Mouse (Mus musculus): Measurements from ENCODE around the gene Foxd2.

Foxd2 gene

DNA sequence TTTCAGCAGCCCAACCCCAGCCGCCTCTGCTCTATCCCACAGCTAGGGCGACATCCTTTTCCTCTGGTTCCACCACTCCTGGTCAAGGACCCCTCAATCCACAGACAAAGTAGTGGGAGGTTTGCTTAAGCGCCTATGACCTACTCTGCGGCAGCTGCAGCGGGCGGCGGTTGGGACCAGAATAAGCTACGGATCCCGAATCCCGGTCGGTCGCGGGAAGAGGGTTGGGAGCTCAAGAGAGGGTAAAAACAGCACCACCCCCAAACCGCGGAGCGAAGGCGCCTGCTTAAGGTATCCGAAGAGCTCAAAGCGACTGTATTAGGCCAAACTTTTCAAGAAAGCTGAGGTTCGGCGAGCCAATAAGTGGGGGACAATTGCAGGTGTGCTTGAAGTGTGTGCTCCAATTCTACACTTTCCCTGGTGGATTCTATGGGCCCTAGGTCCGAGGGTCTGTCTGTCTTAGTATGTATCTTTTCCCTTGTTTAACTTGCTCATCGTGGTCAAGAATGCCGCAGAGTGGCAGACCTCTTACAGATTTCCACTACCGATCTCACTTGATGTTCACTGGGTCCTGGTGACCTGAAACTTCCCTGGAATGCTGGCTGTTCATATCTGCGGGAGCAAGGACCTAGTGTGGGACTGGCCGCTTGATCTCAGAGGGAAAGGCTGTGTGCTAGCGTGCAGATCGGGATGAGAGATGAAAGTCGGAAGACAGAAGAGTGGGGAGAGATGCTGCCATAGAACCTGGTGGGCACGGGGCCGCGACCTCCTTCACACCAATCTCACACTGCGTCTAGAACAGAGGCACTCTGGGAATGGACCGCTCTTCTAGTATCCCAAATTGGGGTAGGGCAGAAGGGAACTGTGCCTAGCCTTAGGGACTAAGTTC is 4.3 kb upstream of the Foxd2 start:
- no peak for DNase-seq (ENCODE audit: low spot score in 2 of 2)

DNA sequence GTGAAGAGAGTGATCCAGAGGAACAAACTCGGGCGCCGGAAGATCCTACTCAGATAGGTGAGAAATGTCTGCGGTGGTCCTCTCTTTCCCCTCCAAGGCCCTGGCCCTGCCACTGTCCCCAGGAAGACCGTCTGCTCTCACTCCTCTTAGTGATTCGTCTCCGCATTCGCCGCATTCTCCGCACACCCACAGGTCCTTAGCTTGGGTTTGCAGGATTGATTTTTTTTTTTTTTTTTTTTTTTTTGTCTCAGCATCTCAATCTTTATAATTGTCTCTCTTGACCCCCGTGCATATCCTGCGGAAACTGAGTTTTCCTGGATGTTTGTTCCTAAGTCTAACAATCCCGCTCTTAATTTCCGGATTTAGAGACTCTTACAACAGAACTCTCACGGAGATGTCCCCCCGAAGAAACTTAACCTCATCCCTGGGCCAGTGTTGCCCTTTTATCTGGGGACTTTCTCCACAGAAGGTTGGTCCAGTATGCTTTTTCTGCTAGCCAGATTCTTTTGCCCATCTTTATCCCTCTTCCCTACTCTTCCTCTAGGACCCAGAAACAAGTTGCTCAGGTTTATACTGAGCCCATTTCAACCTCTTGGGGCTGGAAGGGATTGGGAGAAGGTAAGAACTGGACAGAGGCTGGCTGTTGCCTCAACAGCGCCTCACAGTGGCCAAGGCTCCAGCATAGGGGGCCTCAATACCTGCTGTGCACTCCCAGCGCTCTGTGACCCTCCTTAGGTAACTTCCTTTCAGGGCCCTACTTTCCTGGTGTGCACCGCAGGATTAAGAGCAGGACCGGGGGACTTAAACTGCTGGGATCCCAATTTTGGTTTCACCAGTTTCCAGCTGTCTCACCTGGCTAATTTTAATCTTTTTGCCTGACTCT is 1.2 kb upstream of the Foxd2 start:
- DNase-seq (ENCODE audit: low spot score in 2 of 2), result peak in 1 of 2 experiments; percentile 60

DNA sequence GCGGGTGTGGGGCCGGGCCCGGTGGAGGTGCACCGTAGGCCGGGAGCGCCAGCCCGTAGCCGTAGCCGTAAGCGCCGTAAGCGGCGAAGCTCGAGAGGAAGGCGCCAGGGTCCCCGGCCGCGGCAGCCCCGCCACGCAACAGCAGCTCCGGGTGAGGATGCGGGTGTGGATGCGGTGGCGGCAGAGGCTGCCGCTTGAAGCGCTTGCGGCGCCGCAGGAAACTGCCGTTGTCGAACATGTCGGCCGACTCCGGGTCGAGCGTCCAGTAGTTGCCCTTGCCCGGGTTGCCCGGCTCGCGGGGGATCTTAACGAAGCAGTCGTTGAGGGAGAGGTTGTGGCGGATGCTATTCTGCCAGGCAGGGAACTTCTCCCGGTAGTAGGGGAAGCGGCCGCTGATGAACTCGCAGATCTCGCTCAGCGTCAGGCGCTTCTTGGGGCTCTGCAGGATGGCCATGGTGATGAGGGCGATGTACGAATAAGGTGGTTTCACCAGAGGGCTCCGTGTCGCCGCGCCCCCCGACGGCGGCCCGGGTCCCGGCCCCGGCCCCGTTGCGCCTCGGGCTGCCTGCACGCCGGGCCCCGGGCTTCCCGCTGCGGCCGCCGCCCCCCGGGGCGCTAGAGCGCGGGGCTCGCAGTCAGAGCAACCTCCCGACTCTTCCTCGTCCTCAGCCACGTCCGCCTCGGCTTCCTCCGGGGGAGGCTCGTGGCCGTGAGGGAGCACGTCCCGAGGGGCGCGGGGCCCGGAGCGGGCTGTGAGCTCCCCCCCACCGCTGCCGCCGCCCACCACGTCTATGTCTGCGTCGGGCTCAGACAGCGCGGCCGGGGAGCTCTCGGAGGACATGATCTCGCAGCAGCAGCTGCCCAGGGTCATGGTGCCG is 483 bp downstream of the Foxd2 start:
- DNase-seq (ENCODE audit: low spot score in 2 of 2), result peak; percentile 24 to 38

DNA sequence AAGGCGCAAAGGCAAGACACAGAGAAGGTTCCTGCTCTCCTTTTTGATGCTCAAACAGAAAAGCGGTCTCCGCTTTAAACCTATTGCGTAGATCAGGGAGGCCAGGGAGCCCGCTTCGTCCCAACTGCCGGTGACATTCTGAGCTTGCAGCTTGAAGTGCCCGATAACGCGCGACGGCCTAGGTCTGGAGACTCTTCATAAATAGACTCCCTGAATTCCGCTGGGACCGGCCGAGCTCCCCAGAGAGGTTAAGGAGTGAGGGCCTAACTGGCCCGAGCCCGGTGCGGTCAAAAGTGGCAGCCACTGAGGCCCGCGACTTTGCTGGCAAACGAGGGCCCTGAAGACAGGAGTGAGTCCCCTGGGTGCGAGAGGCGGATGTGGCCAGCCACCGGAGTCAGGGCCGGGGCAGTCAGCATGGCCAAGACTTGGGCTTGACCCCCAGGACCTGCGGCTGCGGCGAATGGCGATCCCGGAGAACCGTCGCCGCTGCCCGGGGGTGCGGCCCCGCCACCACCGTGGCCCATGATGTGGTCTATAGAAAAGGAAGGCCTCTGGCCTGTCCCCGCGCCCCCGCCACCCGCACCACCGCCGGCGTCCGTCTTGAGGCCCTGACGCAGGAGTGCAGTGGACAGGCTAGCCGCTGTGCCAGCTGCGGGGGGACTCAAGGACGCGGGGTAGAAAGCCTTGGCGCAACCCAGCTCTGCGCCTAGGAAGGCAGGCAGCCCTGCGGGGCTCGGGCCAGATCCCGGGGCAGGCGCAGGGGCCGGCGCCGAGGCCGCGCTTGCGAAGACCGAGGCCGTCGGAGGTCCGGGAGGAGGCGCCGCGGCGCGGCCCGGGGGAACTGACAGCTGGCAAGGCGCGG is 1.4 kb downstream of the Foxd2 start:
- peak in 1 of 2 experiments; percentile 23 for DNase-seq (ENCODE audit: low spot score in 2 of 2)

DNA sequence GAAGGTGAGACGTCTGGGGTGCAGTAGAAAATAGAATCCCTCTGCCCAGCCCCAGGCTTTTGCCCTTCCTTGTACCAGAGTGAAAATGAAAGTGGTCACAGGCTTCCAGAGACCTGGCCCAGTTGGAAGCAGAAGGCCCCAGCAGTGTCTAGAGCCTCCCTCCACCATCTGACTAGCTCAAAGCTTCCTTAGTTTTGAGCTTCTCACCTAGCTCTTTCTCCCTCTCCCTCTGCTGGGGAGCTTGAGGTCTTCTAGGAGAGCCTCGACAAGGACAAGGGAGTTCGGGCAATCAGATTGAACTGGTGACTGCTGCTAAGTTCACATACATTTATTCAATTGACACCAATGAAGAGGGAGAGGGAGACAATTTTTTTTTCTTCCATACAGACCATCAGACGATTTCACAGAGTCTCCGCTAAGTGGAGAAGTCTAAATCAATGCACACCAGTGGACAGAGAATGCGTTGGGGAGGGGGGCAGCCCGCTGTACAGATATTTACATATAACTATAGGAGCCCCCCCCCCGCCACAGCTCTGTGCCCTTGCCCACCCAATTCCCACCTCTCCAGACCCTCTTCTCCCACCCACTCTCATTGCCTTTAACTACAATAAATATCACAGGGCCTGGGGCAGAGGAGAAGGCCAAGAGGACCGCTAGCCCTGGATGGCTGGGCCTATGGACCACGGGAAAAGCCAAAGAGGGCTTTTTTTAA is 2.5 kb downstream of the Foxd2 start:
- no peak for DNase-seq (ENCODE audit: low spot score in 2 of 2)

- no peak for DNase-seq (ENCODE audit: low spot score in 2 of 2)
Observed at GRCm38 (mm10) chr4:114905501-114905900, 3.2 kb downstream of the Foxd2 start.

- DNase-seq (ENCODE audit: low spot score in 2 of 2), result no peak
Observed at GRCm38 (mm10) chr4:114903422-114903782, 5.3 kb downstream of the Foxd2 start.

GRCm38 (mm10) chr4:114902641-114903421 is 5.8 kb downstream of the Foxd2 start:
- no peak for DNase-seq (ENCODE audit: low spot score in 2 of 2)

- peak in 1 of 2 experiments; percentile 18 for DNase-seq (ENCODE audit: low spot score in 2 of 2)
Observed at GRCm38 (mm10) chr4:114901643-114902351, 6.9 kb downstream of the Foxd2 start.

DNA sequence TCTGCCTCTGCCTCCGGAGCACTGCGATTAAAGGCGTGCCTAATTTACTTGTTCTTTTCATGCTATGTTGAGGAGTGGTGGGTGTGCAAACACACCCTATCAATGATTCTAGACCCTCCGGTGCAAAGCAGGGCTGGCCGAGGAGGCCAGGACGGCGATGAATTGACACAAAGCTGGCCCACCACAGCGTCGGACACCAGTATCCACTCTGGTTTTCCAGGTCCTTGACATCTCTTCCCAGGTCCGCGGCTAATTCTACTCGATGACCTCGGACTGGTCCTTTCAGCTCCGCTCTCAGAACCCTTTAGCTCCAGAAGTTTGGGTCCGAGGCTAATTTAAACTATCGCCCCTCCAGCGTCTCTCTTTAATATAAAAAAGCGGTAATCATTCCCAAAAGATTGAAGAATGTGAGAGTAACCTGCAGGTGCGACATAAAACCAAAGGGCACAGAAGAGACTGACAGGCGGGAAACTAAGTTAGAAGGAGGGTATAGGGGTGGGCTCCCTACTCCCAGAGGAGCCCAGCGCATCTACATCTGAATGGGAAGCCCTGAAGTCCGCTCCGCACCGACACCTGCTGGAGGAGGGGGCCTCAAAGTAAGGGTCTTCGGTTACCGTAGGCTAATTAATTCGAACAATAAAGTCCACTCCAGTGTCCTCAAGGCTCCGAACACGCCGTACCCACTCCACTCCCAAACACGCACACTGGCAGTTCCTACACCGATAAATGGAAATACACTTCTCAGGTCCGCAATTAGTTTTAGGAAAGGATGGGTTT is 7.6 kb downstream of the Foxd2 start:
- DNase-seq (ENCODE audit: low spot score in 2 of 2), result no peak

GRCm38 (mm10) chr4:114899885-114900284 is 8.8 kb downstream of the Foxd2 start:
- DNase-seq (ENCODE audit: low spot score in 2 of 2), result no peak

DNA sequence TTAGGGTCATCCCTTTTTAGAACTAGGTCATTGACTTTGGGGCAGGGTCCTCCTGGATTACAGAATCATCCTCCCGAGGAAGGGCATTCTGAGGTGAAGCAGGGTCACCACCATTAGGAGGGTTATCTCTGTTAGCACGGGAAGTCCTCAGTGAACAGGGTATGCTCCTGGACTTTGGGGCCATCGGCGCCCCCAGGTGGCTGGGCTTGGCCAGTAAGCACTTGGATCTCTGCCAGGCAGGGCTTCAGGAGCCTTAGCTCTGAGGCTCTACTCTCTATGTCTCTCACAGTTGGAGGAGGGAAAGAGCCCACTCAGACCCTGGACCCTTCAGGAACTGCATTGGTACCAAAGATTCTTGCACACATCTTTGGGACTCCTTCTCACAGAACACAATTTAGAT is 10.8 kb downstream of the Foxd2 start:
- DNase-seq (ENCODE audit: low spot score in 2 of 2), result peak in 1 of 2 experiments; percentile 31

DNA sequence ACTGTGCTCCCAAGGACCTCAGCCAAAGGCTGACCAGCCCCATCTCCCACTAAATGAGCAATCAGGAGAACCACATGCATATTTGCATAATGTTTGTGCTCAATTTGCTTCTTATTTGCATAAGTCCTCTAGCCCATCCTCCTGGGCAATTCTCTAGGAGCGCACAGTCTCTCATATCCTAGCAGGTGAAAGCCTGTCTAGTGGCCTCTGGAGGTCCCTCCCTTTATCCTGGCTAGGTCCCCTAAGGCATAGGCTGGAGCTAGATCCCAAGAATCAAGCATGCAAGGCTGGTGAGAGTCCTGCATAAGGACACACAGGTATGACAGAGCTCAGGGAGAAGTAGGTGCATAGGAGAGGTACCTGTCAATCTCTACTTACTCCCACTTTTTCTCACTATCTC is 26.4 kb downstream of the Foxd2 start:
- DNase-seq (ENCODE audit: low spot score in 2 of 2), result no peak

- DNase-seq (ENCODE audit: low spot score in 2 of 2), result no peak
Observed at GRCm38 (mm10) chr4:114876441-114876972, 32.2 kb downstream of the Foxd2 start.

DNA sequence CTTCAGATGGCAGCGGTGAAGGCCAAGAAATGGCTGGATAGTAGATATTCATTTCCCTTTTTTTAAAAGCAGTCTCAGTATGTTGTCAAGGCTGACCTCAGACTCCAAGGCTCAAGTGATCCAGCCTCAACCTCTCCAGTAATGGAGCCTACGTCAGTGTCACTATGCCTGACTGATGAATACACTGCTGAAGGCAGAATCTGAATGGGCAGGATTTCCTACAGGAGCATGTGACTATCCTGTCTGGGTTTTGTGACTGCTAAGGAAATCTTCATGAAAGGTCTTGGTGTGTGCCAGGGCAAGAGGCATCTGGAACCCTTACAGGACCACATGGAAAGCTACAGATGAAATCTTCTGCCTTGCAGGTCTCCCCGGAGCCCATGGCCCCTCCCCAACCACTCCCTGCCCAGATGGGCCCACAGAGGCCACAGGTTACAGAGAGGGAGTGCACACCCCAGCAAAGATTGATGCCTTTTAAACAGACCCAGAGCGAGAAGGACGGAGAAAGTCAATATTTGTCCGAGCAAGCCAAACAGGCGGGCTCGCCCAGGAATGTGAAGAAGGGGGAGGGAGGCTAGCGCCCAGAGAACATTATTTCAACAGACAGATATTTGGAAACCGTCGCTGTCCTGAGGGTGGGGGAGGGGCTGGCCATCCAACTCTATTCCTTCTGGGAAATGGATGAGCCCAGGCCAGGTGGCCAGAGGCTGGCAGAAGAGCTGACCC is 38.7 kb downstream of the Foxd2 start:
- no peak for DNase-seq (ENCODE audit: low spot score in 2 of 2)

DNA sequence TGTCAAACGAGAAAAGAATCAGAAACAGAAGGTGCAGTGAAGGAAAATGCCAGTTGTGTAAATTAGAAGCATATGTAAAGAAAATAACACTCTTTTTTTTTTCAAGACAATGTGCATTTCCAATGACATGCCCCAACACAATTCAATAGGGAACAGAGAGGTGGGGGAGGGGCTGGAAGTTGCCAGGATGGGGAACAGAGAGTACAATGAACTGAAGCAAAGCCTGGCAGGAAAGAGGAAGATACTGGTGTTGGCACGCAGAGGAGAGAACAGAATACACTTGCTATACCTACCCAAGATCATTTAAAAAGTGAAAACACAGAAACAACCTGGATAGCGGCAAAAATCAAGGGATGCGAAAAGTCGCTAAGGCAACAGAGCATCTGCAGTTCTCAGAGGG is 45.5 kb downstream of the Foxd2 start:
- no peak for DNase-seq (ENCODE audit: low spot score in 2 of 2)

DNA sequence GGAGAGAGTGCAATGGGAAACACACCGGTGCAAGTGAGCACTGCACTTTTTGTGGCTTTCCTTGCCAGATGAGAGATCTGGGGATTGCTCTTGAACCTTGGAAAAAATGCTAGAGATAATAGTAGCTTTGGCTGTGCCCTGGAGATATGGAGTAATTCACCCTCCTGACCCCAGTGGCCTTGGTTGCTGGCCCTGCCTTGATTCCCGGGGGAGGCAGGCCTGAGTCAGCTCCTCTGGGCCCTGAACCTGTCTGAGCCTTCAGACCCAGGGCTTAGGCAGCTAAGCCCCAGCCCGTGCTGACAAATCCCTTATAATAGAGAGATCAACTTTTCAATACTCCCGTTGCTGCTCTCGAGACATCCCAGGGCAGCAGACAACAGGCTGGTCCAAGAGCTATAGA is 50.2 kb downstream of the Foxd2 start:
- DNase-seq (ENCODE audit: low spot score in 2 of 2), result no peak

Data from spleen, postnatal 10 days (tissue).